Comparison of ENCODE assay signal across 9 mouse cellular contexts in genomic region chr2:36090853-36091741, GRCm38 (mm10). TPM values are rescaled to one million over a fixed set of nuclear protein-coding genes. Genes with fewer than 3 reads are reported as not detected.
DNase-seq lines count a peak whose midpoint lies in the region; ATAC-seq lines count a peak whose summit lies in the region.
"Had no signal": no experiment of that assay in that cellular context is flagged by ENCODE, and none has a peak within 500 bp of the region (broad histone marks: within the 10 kb centered on the region; RNA-seq: fewer than 3 reads in every experiment).

No protein-coding gene starts in this region.

- ATAC-seq in heart, embryonic 11.5 days (replicated peaks; ENCODE audit: insufficient number of reproducible peaks, low FRiP score, low TSS enrichment): peak; percentile 77
- ATAC-seq in kidney, embryonic 15.5 days (replicated peaks; ENCODE audit: low FRiP score): peak; percentile 88

- 1% methylated on average over 70 of the region's 70 CpGs for WGBS in heart, embryonic 11.5 days (ENCODE audit: insufficient replicate concordance)
- 8% methylated on average over 70 of the region's 70 CpGs for WGBS in kidney, embryonic 15.5 days

- H3K4me1 ChIP-seq in heart, embryonic 11.5 days (ENCODE audit: control insufficient read depth, insufficient read depth, low read length): peaks cover 9% of the 10 kb centered on the region; the same call in 1 of the 2 replicates
- H3K4me1 ChIP-seq in kidney, embryonic 15.5 days: peaks cover 36% of the 10 kb centered on the region

- peak; percentile 40 for DNase-seq in ovary, adult 18-20 months (ENCODE audit: low spot score)
- DNase-seq in ovary, postnatal 10 days (ENCODE audit: low spot score): no peak
- DNase-seq in embryo, embryonic 10 days (ENCODE audit: low spot score): peak; percentile 92
- peak; percentile 55 for DNase-seq in lung, postnatal 14 days
- DNase-seq in retina, postnatal 7 days (ENCODE audit: low read depth, low spot score): peak; percentile 68
- no peak for DNase-seq in adipocyte (ENCODE audit: low spot score)

- no peak overlapping the region for H3K9ac ChIP-seq in heart, embryonic 11.5 days (ENCODE audit: low read depth, low read length)
- H3K9ac ChIP-seq in kidney, embryonic 15.5 days: peak overlapping the region; percentile 5; the same call in 1 of the 2 replicates

- peak overlapping the region; percentile 50 for H3K4me3 ChIP-seq in heart, embryonic 11.5 days (ENCODE audit: low read depth, low read length)
- H3K4me3 ChIP-seq in kidney, embryonic 15.5 days (replicated peaks): peak overlapping the region; percentile 50
- H3K4me3 ChIP-seq: myocyte had no signal

- H3K4me2 ChIP-seq in heart, embryonic 11.5 days: peak overlapping the region; percentile 84
- H3K4me2 ChIP-seq in kidney, embryonic 15.5 days: peak overlapping the region; percentile 92

- no peaks in the 10 kb centered on the region for H3K9me3 ChIP-seq in heart, embryonic 11.5 days (replicated peaks; ENCODE audit: control insufficient read depth, low read length)
- H3K9me3 ChIP-seq in kidney, embryonic 15.5 days (replicated peaks): no peaks in the 10 kb centered on the region

- H3K27ac ChIP-seq in heart, embryonic 11.5 days (ENCODE audit: low read depth, low read length): no peak overlapping the region
- no peak overlapping the region for H3K27ac ChIP-seq in kidney, embryonic 15.5 days

- no peaks in the 10 kb centered on the region for H3K36me3 ChIP-seq in heart, embryonic 11.5 days (ENCODE audit: control insufficient read depth, insufficient read depth, low read length)
- no peaks in the 10 kb centered on the region for H3K36me3 ChIP-seq in kidney, embryonic 15.5 days

- peaks cover 96% of the 10 kb centered on the region for H3K27me3 ChIP-seq in heart, embryonic 11.5 days (ENCODE audit: control insufficient read depth, insufficient read depth, low read length)
- H3K27me3 ChIP-seq in kidney, embryonic 15.5 days: peaks cover 99% of the 10 kb centered on the region

RNA-seq across cellular contexts. Expression of gene Lhx6, which starts 14.1 kb away (rescaled TPM):
- polyA plus RNA-seq in heart, embryonic 11.5 days (2014; fragmentation: Nextera tagmentation; extraction: Ambion mirVana): 0.87 and 0.97 TPM in 2 replicates
- 2.4 and 2.6 TPM in 2 replicates for polyA plus RNA-seq in kidney, embryonic 15.5 days (2015; fragmentation: Nextera tagmentation; extraction: Ambion mirVana)

RNA-seq across cellular contexts. Expression of gene Morn5, which starts 41.8 kb away (rescaled TPM):
- 0.23 TPM in 1 of 2 replicates, not detected in the other for polyA plus RNA-seq in heart, embryonic 11.5 days (2014; fragmentation: Nextera tagmentation; extraction: Ambion mirVana)
- polyA plus RNA-seq in kidney, embryonic 15.5 days (2015; fragmentation: Nextera tagmentation; extraction: Ambion mirVana): 0.40 and 0.91 TPM in 2 replicates

RNA-seq across cellular contexts. Expression of gene Ndufa8, which starts 41.9 kb away (rescaled TPM):
- polyA plus RNA-seq in heart, embryonic 11.5 days (2014; fragmentation: Nextera tagmentation; extraction: Ambion mirVana): 367 and 380 TPM in 2 replicates
- polyA plus RNA-seq in kidney, embryonic 15.5 days (2015; fragmentation: Nextera tagmentation; extraction: Ambion mirVana): 252 and 254 TPM in 2 replicates

RNA-seq across cellular contexts. Expression of gene Mrrf, which starts 45.1 kb away (rescaled TPM):
- 35.3 and 37.2 TPM in 2 replicates for polyA plus RNA-seq in heart, embryonic 11.5 days (2014; fragmentation: Nextera tagmentation; extraction: Ambion mirVana)
- 26.7 and 28.6 TPM in 2 replicates for polyA plus RNA-seq in kidney, embryonic 15.5 days (2015; fragmentation: Nextera tagmentation; extraction: Ambion mirVana)

RNA-seq across cellular contexts. Expression of gene Rbm18, which starts 45.5 kb away (rescaled TPM):
- 53.7 and 62.8 TPM in 2 replicates for polyA plus RNA-seq in heart, embryonic 11.5 days (2014; fragmentation: Nextera tagmentation; extraction: Ambion mirVana)
- 69.3 and 71.1 TPM in 2 replicates for polyA plus RNA-seq in kidney, embryonic 15.5 days (2015; fragmentation: Nextera tagmentation; extraction: Ambion mirVana)

Comparison
In these comparisons a context has a peak if more than half of its experiments do, and no peak if none do; other contexts are left out.
1. DNase-seq: peak in ovary, adult 18-20 months (single experiment), embryo, embryonic 10 days (single experiment), lung, postnatal 14 days (single experiment) and retina, postnatal 7 days (single experiment); none in ovary, postnatal 10 days (single experiment) and adipocyte (single experiment).